Comparison of ENCODE assay signal across 29 mouse cellular contexts in the genomic region with DNA sequence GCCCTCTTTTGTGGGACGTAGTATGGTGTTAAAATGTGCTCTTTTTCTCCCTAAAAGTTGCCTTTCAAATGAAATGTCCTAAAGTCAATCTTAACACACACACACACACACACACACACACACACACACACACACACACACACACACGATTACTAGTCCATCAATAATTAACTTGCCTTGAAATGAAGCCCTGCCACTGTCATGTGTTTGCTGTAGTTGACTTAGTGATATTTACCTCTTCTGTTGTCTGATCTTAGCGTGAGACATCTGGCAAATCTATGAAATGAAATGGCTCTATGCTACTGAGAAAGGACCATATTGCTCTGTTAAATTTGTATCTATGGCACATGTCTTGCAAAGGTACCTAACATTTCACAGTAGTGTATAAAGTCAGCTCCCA.
"Had no signal": no experiment of that assay in that cellular context is flagged by ENCODE, and none has a peak within 500 bp of the region (broad histone marks: within the 10 kb centered on the region; RNA-seq: fewer than 3 reads in every experiment).

No protein-coding gene starts in this region.

- H3K27ac ChIP-seq: embryonic facial prominence, embryonic 10.5 days; embryonic facial prominence, embryonic 12.5 days; embryonic facial prominence, embryonic 13.5 days; embryonic facial prominence, embryonic 15.5 days; forebrain, embryonic 10.5 days; forebrain, embryonic 12.5 days; forebrain, embryonic 13.5 days; forebrain, embryonic 15.5 days; gastrocnemius, adult 2 months; heart, adult 2 months had no signal

- H3K36me3 ChIP-seq: embryonic facial prominence, embryonic 10.5 days; embryonic facial prominence, embryonic 12.5 days; embryonic facial prominence, embryonic 13.5 days; embryonic facial prominence, embryonic 15.5 days; forebrain, embryonic 10.5 days; forebrain, embryonic 12.5 days; forebrain, embryonic 15.5 days had no signal

- H3K9me3 ChIP-seq: embryonic facial prominence, embryonic 10.5 days; embryonic facial prominence, embryonic 12.5 days; embryonic facial prominence, embryonic 13.5 days; embryonic facial prominence, embryonic 15.5 days; forebrain, embryonic 10.5 days; forebrain, embryonic 12.5 days; forebrain, embryonic 13.5 days; forebrain, embryonic 15.5 days had no signal

- H3K4me3 ChIP-seq: embryonic facial prominence, embryonic 10.5 days; embryonic facial prominence, embryonic 12.5 days; embryonic facial prominence, embryonic 13.5 days; embryonic facial prominence, embryonic 15.5 days; erythroblast, embryonic 14.5 days; forebrain, embryonic 10.5 days; forebrain, embryonic 12.5 days; forebrain, embryonic 13.5 days; forebrain, embryonic 15.5 days; gastrocnemius, adult 2 months; heart, adult 2 months had no signal

- H3K4me1 ChIP-seq: embryonic facial prominence, embryonic 10.5 days; embryonic facial prominence, embryonic 12.5 days; embryonic facial prominence, embryonic 13.5 days; embryonic facial prominence, embryonic 15.5 days; forebrain, embryonic 10.5 days; forebrain, embryonic 12.5 days; forebrain, embryonic 13.5 days; forebrain, embryonic 15.5 days had no signal

- DNase-seq: cerebellum, adult 2 months; cerebellum, adult 8-10 months; cerebellum, adult 9-10 months; cerebellum, adult 9-11 months; cerebellum, postnatal 10 days; cerebellum, postnatal 14 days; cerebellum, postnatal 25 days; cerebellum, postnatal 36 days; embryo, embryonic 11 days; forebrain, postnatal 0 days; gastrocnemius, adult 2 months; gastrocnemius, postnatal 10 days; gastrocnemius, postnatal 14 days; gastrocnemius, postnatal 25 days; gastrocnemius, postnatal 36 days; heart, adult 11 months; heart, adult 18-20 months; heart, adult 2 months had no signal

- H3K27me3 ChIP-seq: embryonic facial prominence, embryonic 12.5 days; embryonic facial prominence, embryonic 13.5 days; embryonic facial prominence, embryonic 15.5 days; forebrain, embryonic 12.5 days; forebrain, embryonic 13.5 days; forebrain, embryonic 15.5 days had no signal

- ATAC-seq: forebrain, embryonic 13.5 days; forebrain, embryonic 14.5 days; forebrain, embryonic 15.5 days; forebrain, embryonic 16.5 days; forebrain, postnatal 0 days had no signal

- H3K9ac ChIP-seq: embryonic facial prominence, embryonic 12.5 days; embryonic facial prominence, embryonic 13.5 days; embryonic facial prominence, embryonic 15.5 days; forebrain, embryonic 12.5 days; forebrain, embryonic 13.5 days; forebrain, embryonic 15.5 days; forebrain, postnatal 0 days had no signal

- H3K4me2 ChIP-seq: embryonic facial prominence, embryonic 12.5 days; embryonic facial prominence, embryonic 13.5 days; embryonic facial prominence, embryonic 15.5 days; forebrain, embryonic 12.5 days; forebrain, embryonic 13.5 days; forebrain, embryonic 15.5 days had no signal
